Mouse (Mus musculus): ENCODE data around the gene Mthfd1l. TPM values are rescaled to one million over a fixed set of nuclear protein-coding genes. Genes with fewer than 3 reads are reported as not detected.
"Not testable (repeated sequence)": the region's sequence is repeated elsewhere in the genome, so short reads cannot be mapped to it uniquely, and the experiment has no call there.

Gene Mthfd1l
- total RNA-seq, 4 experiments from 2014 or later: 0.72 to 1.9 (median 1.2) TPM

- DNase-seq (ENCODE audit: low spot score): no peak
Measured at GRCm38 (mm10) chr10:4200546-4201104, 227.7 kb downstream of the Mthfd1l start.

- no peak for DNase-seq (ENCODE audit: low spot score)
Measured at GRCm38 (mm10) chr10:4201141-4201540, 228.2 kb downstream of the Mthfd1l start.

GRCm38 (mm10) chr10:4203651-4204050, 230.7 kb downstream of the Mthfd1l start:
- DNase-seq (ENCODE audit: low spot score): not testable (repeated sequence)

GRCm38 (mm10) chr10:4209040-4209439, 236.1 kb downstream of the Mthfd1l start:
- DNase-seq (ENCODE audit: low spot score): no peak

- no peak for DNase-seq (ENCODE audit: low spot score)
Measured at GRCm38 (mm10) chr10:4210313-4211066, 237.6 kb downstream of the Mthfd1l start.

- no peak for DNase-seq (ENCODE audit: low spot score)
Measured at GRCm38 (mm10) chr10:4211067-4211447, 238.1 kb downstream of the Mthfd1l start.

Other genes starting within 250 kb of the Mthfd1l start
- 1 to 10 TPM; 5.9 to 8.6 (median 7.2) TPM for gene Plekhg1, start 232.8 kb upstream of the Mthfd1l start, total RNA-seq (2022)

Measured in heart, adult 8-10 months (tissue).